8 mouse cellular contexts compared by ENCODE assay signal in genomic region chr7:134381407-134381861, GRCm38 (mm10). TPM values are rescaled to one million over a fixed set of nuclear protein-coding genes. Genes with fewer than 3 reads are reported as not detected.
DNase-seq lines count a peak whose midpoint lies in the region; ATAC-seq and TF ChIP-seq lines count a peak whose summit lies in the region.

No protein-coding gene starts in this region.

- in situ Hi-C loops in ES-E14 (cut with MboI; ENCODE audit: low sequenced_read_pairs in 2 of 2, unreplicated experiment in 2 of 2), result no loop called here

- H3K27ac ChIP-seq in ES-E14 (ENCODE audit: insufficient read depth, low read depth, low read length, poor library complexity, severe bottlenecking), result no peak overlapping the region
- H3K27ac ChIP-seq in heart, embryonic 14.5 days (replicated peaks in 1 of 2; ENCODE audit: control insufficient read depth in 1 of 2, insufficient read depth in 1 of 2, low read depth in 2 of 2, low read length in 2 of 2), result peak overlapping the region in 1 of 2 experiments; percentile 12; a peak in 2 of 4 replicates

- peak; percentile 61 for ATAC-seq in heart, embryonic 14.5 days (ENCODE audit: insufficient number of reproducible peaks, insufficient read depth, low FRiP score, low read depth)

- DNase-seq in ES-E14 (ENCODE audit: low read depth, low spot score), result peak; percentile 38
- peak; percentile 92 to 97 for DNase-seq in cerebellum, postnatal 14 days
- peak; percentile 38 for DNase-seq in layer of hippocampus, adult 9-11 months
- DNase-seq in lung, postnatal 25 days (ENCODE audit: low spot score), result peak; percentile 89
- DNase-seq in testis, postnatal 14 days (ENCODE audit: low spot score), result peak; percentile 44
- DNase-seq in thymus, adult 18-20 months, result no peak

- H3K27me3 ChIP-seq in E14TG2a.4 (ENCODE audit: insufficient read depth, low read length), result 0 out of 2 replicates have a peak, but pooled peaks cover 3% of the 10 kb centered on the region
- H3K27me3 ChIP-seq in heart, embryonic 14.5 days (ENCODE audit: control insufficient read depth, insufficient read depth, low read length), result no peaks in the 10 kb centered on the region

- H3K9ac ChIP-seq in ES-E14 (ENCODE audit: insufficient read depth, low read depth, low read length, poor library complexity, severe bottlenecking), result no peak overlapping the region
- H3K9ac ChIP-seq in heart, embryonic 14.5 days (ENCODE audit: low read length), result no peak overlapping the region

- no peak overlapping the region for H3K4me3 ChIP-seq in E14TG2a.4 (replicated peaks; ENCODE audit: low read length)
- no peak overlapping the region for H3K4me3 ChIP-seq in ES-E14 (ENCODE audit: insufficient read depth in 1 of 2, low read depth in 1 of 2, low read length in 2 of 2, poor library complexity in 1 of 2, severe bottlenecking in 1 of 2)
- H3K4me3 ChIP-seq in heart, embryonic 14.5 days (ENCODE audit: control insufficient read depth in 1 of 2, insufficient read depth in 1 of 2, low read depth in 1 of 2, low read length in 2 of 2), result no peak overlapping the region

- peak; percentile 66 for TF ChIP-seq CTCF in E14TG2a.4 (conservative IDR thresholded peaks at IDR 0.05; ENCODE audit: low read length)

- no peaks in the 10 kb centered on the region for H3K9me3 ChIP-seq in E14TG2a.4 (ENCODE audit: low read length)
- no peaks in the 10 kb centered on the region for H3K9me3 ChIP-seq in ES-E14 (ENCODE audit: control insufficient read depth, insufficient read depth, low read depth, low read length)
- H3K9me3 ChIP-seq in heart, embryonic 14.5 days (ENCODE audit: control insufficient read depth, low read length), result no peaks in the 10 kb centered on the region

- no peak overlapping the region for H3K4me2 ChIP-seq in heart, embryonic 14.5 days (ENCODE audit: low read length)

- 30% methylated on average over 4 of the region's 4 CpGs for WGBS in heart, embryonic 14.5 days

- no peaks in the 10 kb centered on the region for H3K36me3 ChIP-seq in E14TG2a.4 (ENCODE audit: insufficient read depth, low read length)
- no peaks in the 10 kb centered on the region for H3K36me3 ChIP-seq in ES-E14 (ENCODE audit: control insufficient read depth, insufficient read depth, low read length, poor library complexity, severe bottlenecking)
- H3K36me3 ChIP-seq in heart, embryonic 14.5 days (ENCODE audit: control insufficient read depth, insufficient read depth, low read length), result no peaks in the 10 kb centered on the region

- H3K4me1 ChIP-seq in E14TG2a.4 (replicated peaks; ENCODE audit: low read depth, low read length), result no peaks in the 10 kb centered on the region
- no peaks in the 10 kb centered on the region for H3K4me1 ChIP-seq in ES-E14 (ENCODE audit: control insufficient read depth in 2 of 2, insufficient read depth in 2 of 2, low read length in 2 of 2, poor library complexity in 1 of 2)
- peaks cover 0 to 5% of the 10 kb centered on the region in 2 experiments; a peak in 2 of 4 replicates for H3K4me1 ChIP-seq in heart, embryonic 14.5 days (ENCODE audit: control insufficient read depth in 2 of 2, insufficient read depth in 2 of 2, low read length in 2 of 2)

TF ChIP-seq in ES-E14, 5 proteins besides CTCF, POLR2A, EP300 and RAD21:
- TF ChIP-seq ZC3H11A (IDR thresholded peaks at IDR 0.05; ENCODE audit: borderline replicate concordance, low read depth, low read length) (no peak), HCFC1 (IDR thresholded peaks at IDR 0.05; ENCODE audit: borderline replicate concordance, insufficient read depth, low read length) (no peak), ZNF384 (IDR thresholded peaks at IDR 0.05; ENCODE audit: low read depth, low read length) (no peak), CHD2 (IDR thresholded peaks at IDR 0.05; ENCODE audit: low read depth, low read length) (no peak), MAFK (IDR thresholded peaks at IDR 0.05; ENCODE audit: insufficient read depth, low read depth, low read length) (no peak)

RNA-seq across cellular contexts. Expression of gene D7Ertd443e, which starts 4.0 kb away (rescaled TPM):
- total RNA-seq in ES-E14 (2012; rRNA removed), result not detected in 2 replicates
- 0.35 and 0.58 TPM in 2 replicates for polyA plus RNA-seq in heart, embryonic 14.5 days (2014; fragmentation: Nextera tagmentation; extraction: Ambion mirVana)

Comparison
In these comparisons a context has a peak if more than half of its experiments do, and no peak if none do; other contexts are left out.
1. DNase-seq: peak in ES-E14 (single experiment), cerebellum, postnatal 14 days (2 of 2), layer of hippocampus, adult 9-11 months (single experiment), lung, postnatal 25 days (single experiment) and testis, postnatal 14 days (single experiment); none in thymus, adult 18-20 months (0 of 2).